Mouse (Mus musculus): ENCODE measurements at regions not wholly inside any gene's neighbourhood (a gene's known extent, or its start where the extent isn't known, plus 50 kb on each side); places are given as distances from the start of the nearest gene placed in this dataset.

DNA sequence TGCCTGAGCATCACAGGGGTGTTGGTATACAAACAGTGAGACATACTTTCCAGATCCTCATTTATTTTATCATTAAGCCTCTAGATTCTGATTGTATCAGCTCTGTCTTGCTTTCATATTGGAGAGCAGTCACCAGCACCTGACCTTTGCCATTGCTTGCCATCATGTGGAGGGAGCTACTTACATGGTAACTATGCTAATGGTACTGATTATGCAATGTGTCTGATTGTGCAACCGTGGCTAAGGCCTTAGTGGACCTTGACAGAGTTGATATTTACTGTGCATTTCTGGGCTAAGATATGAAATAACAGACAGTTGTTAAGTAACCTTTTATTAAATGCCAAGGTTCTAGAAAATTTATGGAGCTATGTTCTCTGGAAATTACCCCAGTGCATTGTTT is 180.7 kb downstream of the 1700064H15Rik start:
- no peak for TF ChIP-seq POLR2A (IDR thresholded peaks at IDR 0.05; ENCODE audit: insufficient read length, low read depth)
- TF ChIP-seq MAX (IDR thresholded peaks at IDR 0.05; ENCODE audit: low read depth), result no peak
- no peak for TF ChIP-seq TCF12 (IDR thresholded peaks at IDR 0.05; ENCODE audit: insufficient read depth, poor library complexity, severe bottlenecking)
- no peak for TF ChIP-seq REST (IDR thresholded peaks at IDR 0.05; ENCODE audit: insufficient read depth, insufficient read length)
- no peak for TF ChIP-seq POLR2AphosphoS2 (IDR thresholded peaks at IDR 0.05; ENCODE audit: insufficient read length, low read depth)
- TF ChIP-seq USF1 (IDR thresholded peaks at IDR 0.05; ENCODE audit: low read depth), result no peak
